ENCODE assay signal across 9 mouse cellular contexts in genomic region chr3:36209776-36210555, GRCm38 (mm10). TPM values are rescaled to one million over a fixed set of nuclear protein-coding genes. Genes with fewer than 3 reads are reported as not detected.
A peak's percentile ranks its signal among the peaks of the same experiment; 100 is the strongest.
DNase-seq lines count a peak whose midpoint lies in the region; TF ChIP-seq lines count a peak whose summit lies in the region.
"Had no signal": no experiment of that assay in that cellular context is flagged by ENCODE, and none has a peak within 500 bp of the region (broad histone marks: within the 10 kb centered on the region; RNA-seq: fewer than 3 reads in every experiment).

No protein-coding gene starts in this region.

- no peak for TF ChIP-seq POLR2A in myocyte (IDR thresholded peaks at IDR 0.05; ENCODE audit: insufficient read length, low read depth)

- H3ac ChIP-seq in myocyte (ENCODE audit: control insufficient read depth, insufficient read length): no peak overlapping the region

- no peaks in the 10 kb centered on the region for H3K79me2 ChIP-seq in myocyte (ENCODE audit: control insufficient read depth, insufficient read depth)

- no peak overlapping the region for H3K4me3 ChIP-seq in hindbrain, embryonic 10.5 days
- H3K4me3 ChIP-seq in myocyte: no peak overlapping the region

- no peaks in the 10 kb centered on the region for H3K27me3 ChIP-seq in hindbrain, embryonic 10.5 days (ENCODE audit: insufficient read depth, poor library complexity, severe bottlenecking)
- H3K27me3 ChIP-seq in myocyte (ENCODE audit: control insufficient read depth, insufficient read depth, insufficient read length): no peaks in the 10 kb centered on the region

- DNase-seq in gastrocnemius, postnatal 10 days: peak; percentile 22
- no peak for DNase-seq in gastrocnemius, postnatal 25 days
- DNase-seq in ES-CJ7 (ENCODE audit: low read depth, low spot score): peak; percentile 27
- DNase-seq in cerebellum, postnatal 25 days: peak; percentile 41 to 62
- DNase-seq in hindbrain, embryonic 10.5 days (ENCODE audit: low spot score): peak; percentile 26
- DNase-seq in layer of hippocampus, postnatal 14 days (ENCODE audit: low spot score in 2 of 2): peak; percentile 50 to 71
- no peak for DNase-seq in natural killer cell, adult 2 months (ENCODE audit: low spot score in 2 of 2)

- no peaks in the 10 kb centered on the region for H3K4me1 ChIP-seq in hindbrain, embryonic 10.5 days (replicated peaks)

- peak overlapping the region; percentile 77 for H3K4me2 ChIP-seq in myocyte (ENCODE audit: low read depth)

- H3K27ac ChIP-seq in hindbrain, embryonic 10.5 days: no peak overlapping the region

- 73% methylated on average over 11 of the region's 11 CpGs for WGBS in hindbrain, embryonic 10.5 days

- H3K9me3 ChIP-seq in hindbrain, embryonic 10.5 days: no peaks in the 10 kb centered on the region

- no peaks in the 10 kb centered on the region for H3K36me3 ChIP-seq in hindbrain, embryonic 10.5 days
- H3K36me3 ChIP-seq in myocyte (ENCODE audit: control insufficient read depth, insufficient read depth): no peaks in the 10 kb centered on the region

TF ChIP-seq in myocyte, 11 proteins besides CTCF, POLR2A, EP300 and RAD21:
- TF ChIP-seq MAX (IDR thresholded peaks at IDR 0.05; ENCODE audit: low read depth) (no peak), E2F4 (IDR thresholded peaks at IDR 0.05; ENCODE audit: insufficient read depth) (no peak), MYOG (IDR thresholded peaks at IDR 0.05; ENCODE audit: control insufficient read depth in 1 of 3, insufficient read depth in 1 of 3, insufficient read length in 2 of 3, low read depth in 2 of 3) (no peak), REST (IDR thresholded peaks at IDR 0.05; ENCODE audit: insufficient read depth, insufficient read length) (no peak), TCF3 (IDR thresholded peaks at IDR 0.05; ENCODE audit: insufficient read length, low read depth) (no peak), CEBPB (IDR thresholded peaks at IDR 0.05; ENCODE audit: insufficient read depth, poor library complexity, severe bottlenecking) (no peak), USF1 (IDR thresholded peaks at IDR 0.05; ENCODE audit: low read depth) (no peak), POLR2AphosphoS2 (IDR thresholded peaks at IDR 0.05; ENCODE audit: insufficient read length, low read depth) (no peak), MYOD1 (IDR thresholded peaks at IDR 0.05; ENCODE audit: control insufficient read depth in 1 of 3, insufficient read length in 2 of 3, low read depth in 2 of 3) (no peak), TCF12 (IDR thresholded peaks at IDR 0.05; ENCODE audit: insufficient read depth, poor library complexity, severe bottlenecking) (no peak), SRF (IDR thresholded peaks at IDR 0.05; ENCODE audit: control insufficient read depth, insufficient read length, low read depth) (no peak)

RNA-seq across cellular contexts. Expression of gene Qrfpr, which starts 12.1 kb away (rescaled TPM):
- total RNA-seq in gastrocnemius, postnatal 10 days (2021): not detected
- total RNA-seq in gastrocnemius, postnatal 25 days (2021): not detected
- polyA plus RNA-seq in hindbrain, embryonic 10.5 days (2016; fragmentation: Nextera tagmentation; extraction: Ambion mirVana): not detected in 2 replicates
- 1 to 10 TPM; 1.9 to 2.0 TPM for total RNA-seq in layer of hippocampus, postnatal 14 days (2021)
- polyA plus RNA-seq in myocyte (2012; fragmentation: generic; extraction: Trizol): not detected
- total RNA-seq: hematopoietic stem cell, adult 5-6 weeks had no signal

RNA-seq across cellular contexts. Expression of gene D3Ertd254e, which starts 59.1 kb away (rescaled TPM):
- total RNA-seq in gastrocnemius, postnatal 10 days (2021): 1 to 10 TPM; 3.6 to 4.6 TPM
- total RNA-seq in gastrocnemius, postnatal 25 days (2021): 1 to 10 TPM; 1.6 to 1.8 TPM
- polyA plus RNA-seq in hindbrain, embryonic 10.5 days (2016; fragmentation: Nextera tagmentation; extraction: Ambion mirVana): 7.1 and 7.5 TPM in 2 replicates
- 10 to 100 TPM; 14.3 to 14.7 TPM for total RNA-seq in layer of hippocampus, postnatal 14 days (2021)
- 1.0 TPM for polyA plus RNA-seq in myocyte (2012; fragmentation: generic; extraction: Trizol)

Comparison
In these comparisons a context has a peak if more than half of its experiments do, and no peak if none do; other contexts are left out.
1. DNase-seq: peak in gastrocnemius, postnatal 10 days (single experiment), ES-CJ7 (single experiment), cerebellum, postnatal 25 days (2 of 2), hindbrain, embryonic 10.5 days (single experiment) and layer of hippocampus, postnatal 14 days (2 of 2); none in gastrocnemius, postnatal 25 days (single experiment) and natural killer cell, adult 2 months (0 of 2).